Mouse (Mus musculus): ENCODE results near the gene Fam83g.

The Fam83g gene

GRCm38 (mm10) chr11:61719826-61720225 is 35.9 kb downstream of the Fam83g start:
- DNase-seq, result no peak

- DNase-seq, result no peak
Observed at GRCm38 (mm10) chr11:61720636-61721035, 36.7 kb downstream of the Fam83g start, which contains the start of gene Slc5a10. Gene Slc5a10 (minus strand): TSS chr11:61720826.

GRCm38 (mm10) chr11:61722077-61722476 is 38.2 kb downstream of the Fam83g start:
- no peak for DNase-seq

- DNase-seq, result no peak
Observed at GRCm38 (mm10) chr11:61728037-61728436, 44.1 kb downstream of the Fam83g start.

GRCm38 (mm10) chr11:61732672-61733071 is 48.8 kb downstream of the Fam83g start:
- no peak for DNase-seq

- DNase-seq, result no peak
Observed at GRCm38 (mm10) chr11:61737290-61737689, 53.4 kb downstream of the Fam83g start.

GRCm38 (mm10) chr11:61740500-61740899 is 56.6 kb downstream of the Fam83g start:
- no peak for DNase-seq

GRCm38 (mm10) chr11:61743768-61744167 is 59.9 kb downstream of the Fam83g start:
- DNase-seq, result no peak

GRCm38 (mm10) chr11:61744460-61744859 is 60.6 kb downstream of the Fam83g start:
- DNase-seq, result peak in 1 of 2 experiments; percentile 17

GRCm38 (mm10) chr11:61745781-61746180 is 61.9 kb downstream of the Fam83g start:
- no peak for DNase-seq

- peak in 1 of 2 experiments; percentile 23 for DNase-seq
Observed at GRCm38 (mm10) chr11:61747161-61747560, 63.3 kb downstream of the Fam83g start.

- peak in 1 of 2 experiments; percentile 22 for DNase-seq
Observed at GRCm38 (mm10) chr11:61751612-61752011, 67.7 kb downstream of the Fam83g start.

GRCm38 (mm10) chr11:61757151-61757550 is 73.3 kb downstream of the Fam83g start:
- no peak for DNase-seq

Measured in cerebellum, postnatal 25 days (tissue).